Mouse (Mus musculus): ENCODE measurements around the gene Fut9.

- TF ChIP-seq CTCF (conservative IDR thresholded peaks at IDR 0.05; ENCODE audit: low read length) = no peak
- no peak for TF ChIP-seq NANOG (IDR thresholded peaks at IDR 0.05; ENCODE audit: borderline replicate concordance, low read length)
Observed at GRCm38 (mm10) chr4:25785276-25785675, 14.8 kb downstream of the Fut9 start.
